Mouse (Mus musculus): Measurements from ENCODE around the gene Mal.

DNA sequence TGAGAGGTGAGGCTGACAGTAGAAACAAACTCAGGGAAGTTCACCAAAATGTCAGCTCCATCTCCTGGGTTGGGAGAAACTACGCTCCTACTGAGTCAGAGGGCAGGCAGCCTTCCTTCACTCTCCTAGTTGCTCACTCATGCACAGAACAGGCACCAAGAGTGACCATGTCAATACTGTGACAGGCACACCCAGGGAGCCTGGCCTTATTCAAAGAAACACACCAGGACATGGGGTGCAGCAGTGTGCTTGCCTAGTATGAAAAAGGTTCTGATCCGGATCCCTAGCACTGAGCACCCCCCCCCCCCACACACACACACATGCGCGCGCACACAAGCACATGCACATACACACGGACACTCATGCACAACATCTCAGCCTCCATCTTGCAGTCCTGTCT is 8.3 kb downstream of the Mal start:
- TF ChIP-seq CTCF (IDR thresholded peaks at IDR 0.05; ENCODE audit: low read depth, low read length) (no peak), POLR2A (IDR thresholded peaks at IDR 0.05; ENCODE audit: borderline replicate concordance, low read depth, low read length) (no peak)

Data from bone marrow macrophage, adult 2 months (primary cell).